Mouse (Mus musculus) olfactory bulb, adult 2 months (tissue): ENCODE results near the gene St6gal1. TPM values are rescaled to one million over a fixed set of nuclear protein-coding genes. Genes with fewer than 3 reads are reported as not detected.

Source experiments
- H3K27ac ChIP-seq: fragments of 200-500 bp; 2 replicates; pipeline ENCODE4 v1.5.1; 2012; ENCODE audit warnings: low read depth, low read length; ENCODE audit not compliant: insufficient read depth
- H3K4me1 ChIP-seq: fragments of 200-500 bp; 2 replicates; pipeline ENCODE4 v1.6.1; 2012; ENCODE audit warnings: low read length; ENCODE audit not compliant: control insufficient read depth, insufficient read depth
- H3K4me3 ChIP-seq: fragments of 200-500 bp; 2 replicates; pipeline ENCODE4 v1.5.1; 2012; ENCODE audit warnings: mild to moderate bottlenecking, low read depth, low read length, moderate library complexity; ENCODE audit not compliant: insufficient read depth
- CTCF ChIP-seq: fragments of 200-500 bp; IDR thresholded peaks from 2 replicates; pipeline ENCODE4 v1.5.1; 2012; ENCODE audit warnings: low read depth, mild to moderate bottlenecking, low read length, moderate library complexity; ENCODE audit not compliant: insufficient read depth
- POLR2A ChIP-seq: fragments of 200-500 bp; IDR thresholded peaks from 2 replicates; pipeline ENCODE4 v1.6.1; 2012; ENCODE audit warnings: mild to moderate bottlenecking, low read depth, low read length, moderate library complexity; ENCODE audit not compliant: insufficient read depth
- WGBS: fragments of 180-500 bp; shearing (Covaris S2); methylation state at CpG from one replicate; pipeline ENCODE4 v1.1.7; 2018; 5-methylcytosine and 5-hydroxymethylcytosine counted together
- polyA plus RNA-seq: library from polyadenylated mRNA; stranded (reverse); fragments of >200 nt; gene quantifications from 2 replicates; pipeline ENCODE4 v1.2.4, GENCODE M21; 2012; ENCODE audit warnings: low replicate concordance; ENCODE audit not compliant: missing spikeins, insufficient read depth, insufficient read length

The St6gal1 gene
- polyA plus RNA-seq, 1 experiment: not detected

- peaks cover 26% of the 10 kb centered on the region for H3K4me1 ChIP-seq
- TF ChIP-seq CTCF: no peak
- no peak for TF ChIP-seq POLR2A
- no peak overlapping the region for H3K4me3 ChIP-seq
- WGBS: 40% methylated on average over 13 of the region's 13 CpGs
- H3K27ac ChIP-seq: peak overlapping the region; percentile 52
These were observed 15.8 kb downstream of the St6gal1 start for GRCm38 (mm10) chr16:23240049-23240949.

- TF ChIP-seq CTCF (no peak), POLR2A (no peak)
- peaks cover 23% of the 10 kb centered on the region for H3K4me1 ChIP-seq
- whole genome bisulfite sequencing: 37% methylated on average over 5 of the region's 5 CpGs
- peak overlapping the region; percentile 52 for H3K27ac ChIP-seq
- no peak overlapping the region for H3K4me3 ChIP-seq
These were observed 16.4 kb downstream of the St6gal1 start for GRCm38 (mm10) chr16:23240950-23241259.

GRCm38 (mm10) chr16:23243726-23244425 is 19.3 kb downstream of the St6gal1 start:
- Histone ChIP-seq H3K4me3 (no peak overlapping the region), H3K27ac (no peak overlapping the region), H3K4me1 (peaks cover 16% of the 10 kb centered on the region)
- TF ChIP-seq POLR2A (no peak), CTCF (no peak)
- 87% methylated on average over 5 of the region's 5 CpGs for WGBS

- Histone ChIP-seq H3K4me1 (peaks cover 14% of the 10 kb centered on the region), H3K27ac (no peak overlapping the region), H3K4me3 (no peak overlapping the region)
- TF ChIP-seq POLR2A (no peak), CTCF (no peak)
- WGBS: 91% methylated on average over 7 of the region's 7 CpGs
These were observed 19.9 kb downstream of the St6gal1 start for GRCm38 (mm10) chr16:23244486-23244885.

GRCm38 (mm10) chr16:23249285-23249684 is 24.7 kb downstream of the St6gal1 start:
- WGBS: 51% methylated on average over 4 of the region's 4 CpGs
- TF ChIP-seq POLR2A (no peak), CTCF (no peak)
- Histone ChIP-seq H3K4me3 (no peak overlapping the region), H3K27ac (no peak overlapping the region), H3K4me1 (peaks cover 18% of the 10 kb centered on the region)

- Histone ChIP-seq H3K4me3 (no peak overlapping the region), H3K27ac (no peak overlapping the region), H3K4me1 (peaks cover 18% of the 10 kb centered on the region)
- 79% methylated on average over 6 of the region's 6 CpGs for WGBS
- no peak for TF ChIP-seq CTCF
- no peak for TF ChIP-seq POLR2A
These were observed 25.2 kb downstream of the St6gal1 start for GRCm38 (mm10) chr16:23249762-23250161.

- H3K4me3 ChIP-seq: no peak overlapping the region
- TF ChIP-seq CTCF (no peak), POLR2A (no peak)
- 0 out of 2 replicates have a peak overlapping the region, but pooled peaks have one; percentile 30 for H3K27ac ChIP-seq
- 41% methylated on average over 15 of the region's 15 CpGs for WGBS
- peaks cover 18% of the 10 kb centered on the region for H3K4me1 ChIP-seq
These were observed 26.3 kb downstream of the St6gal1 start for GRCm38 (mm10) chr16:23250556-23251444.

GRCm38 (mm10) chr16:23251445-23251773 is 26.9 kb downstream of the St6gal1 start:
- WGBS: 79% methylated on average over 2 of the region's 2 CpGs

More at GRCm38 (mm10) chr16:23251445-23251773, 26.9 kb downstream of the St6gal1 start:
- Histone ChIP-seq H3K27ac (no peak overlapping the region), H3K4me3 (no peak overlapping the region), H3K4me1 (peaks cover 18% of the 10 kb centered on the region)
- no peak for TF ChIP-seq CTCF
- TF ChIP-seq POLR2A: no peak
